Mouse (Mus musculus) ES-Bruce4 (cell line): ENCODE results near the gene Iqce.
A peak's percentile ranks its signal among the peaks of the same experiment; 100 is the strongest.

Source experiments
- CTCF ChIP-seq: IDR thresholded peaks from one replicate; pipeline ENCODE4 v1.8.1; 2011; ENCODE audit warnings: low read depth, low read length
- EP300 ChIP-seq: IDR thresholded peaks from 2 replicates; pipeline ENCODE4 v1.6.1; 2011; ENCODE audit warnings: low read depth, low read length; ENCODE audit not compliant: insufficient read depth
- POLR2A ChIP-seq: IDR thresholded peaks from one replicate; pipeline ENCODE4 v1.8.1; 2011; ENCODE audit warnings: low read length; ENCODE audit not compliant: insufficient read depth

- TF ChIP-seq CTCF (peak; percentile 86), POLR2A (no peak), EP300 (no peak)
These were observed 17.6 kb downstream of the Iqce start for GRCm38 (mm10) chr5:140684343-140685148.
